Mouse (Mus musculus): ENCODE measurements around the gene Ppfia2.
A peak's percentile ranks its signal among the peaks of the same experiment; 100 is the strongest.

Ppfia2 gene

DNA sequence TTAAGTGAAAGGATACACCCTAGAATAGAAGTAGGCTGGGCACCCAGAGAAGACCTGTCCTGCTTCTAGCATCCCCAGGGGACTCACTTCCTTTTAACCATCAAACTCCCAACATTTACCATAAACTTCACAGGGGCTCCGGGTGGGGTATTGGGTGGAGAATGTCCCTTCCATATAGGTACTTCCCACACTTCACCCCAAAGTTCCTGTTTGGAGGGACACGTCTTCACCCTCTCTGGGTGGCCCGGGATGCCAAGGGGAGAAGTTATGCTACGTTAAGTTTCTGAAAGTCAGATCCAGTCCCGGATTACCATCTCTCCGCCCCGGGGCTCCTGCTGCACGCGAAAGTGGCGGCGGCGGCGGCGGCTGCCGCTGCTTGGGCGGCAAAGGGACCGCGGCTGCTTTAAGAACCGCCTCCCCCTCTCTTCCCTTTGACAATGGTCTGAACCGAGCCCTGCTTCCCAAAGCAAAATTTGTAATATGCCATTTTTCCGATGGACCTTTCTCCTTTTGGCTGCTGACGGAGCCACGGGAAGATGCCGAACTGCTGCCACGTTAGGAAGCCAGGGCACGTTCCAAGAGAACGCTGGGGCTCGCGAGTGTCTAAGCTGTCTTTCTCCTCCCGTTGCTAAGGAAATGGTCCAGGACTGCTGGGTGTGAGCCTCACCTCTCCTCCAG is at the start of gene Ppfia2:
Gene Ppfia2 (plus strand): TSS at position 485 of the 678 bp plus-strand sequence.
- peak; percentile 75 to 81 for DNase-seq (ENCODE audit: low spot score in 2 of 2)

DNA sequence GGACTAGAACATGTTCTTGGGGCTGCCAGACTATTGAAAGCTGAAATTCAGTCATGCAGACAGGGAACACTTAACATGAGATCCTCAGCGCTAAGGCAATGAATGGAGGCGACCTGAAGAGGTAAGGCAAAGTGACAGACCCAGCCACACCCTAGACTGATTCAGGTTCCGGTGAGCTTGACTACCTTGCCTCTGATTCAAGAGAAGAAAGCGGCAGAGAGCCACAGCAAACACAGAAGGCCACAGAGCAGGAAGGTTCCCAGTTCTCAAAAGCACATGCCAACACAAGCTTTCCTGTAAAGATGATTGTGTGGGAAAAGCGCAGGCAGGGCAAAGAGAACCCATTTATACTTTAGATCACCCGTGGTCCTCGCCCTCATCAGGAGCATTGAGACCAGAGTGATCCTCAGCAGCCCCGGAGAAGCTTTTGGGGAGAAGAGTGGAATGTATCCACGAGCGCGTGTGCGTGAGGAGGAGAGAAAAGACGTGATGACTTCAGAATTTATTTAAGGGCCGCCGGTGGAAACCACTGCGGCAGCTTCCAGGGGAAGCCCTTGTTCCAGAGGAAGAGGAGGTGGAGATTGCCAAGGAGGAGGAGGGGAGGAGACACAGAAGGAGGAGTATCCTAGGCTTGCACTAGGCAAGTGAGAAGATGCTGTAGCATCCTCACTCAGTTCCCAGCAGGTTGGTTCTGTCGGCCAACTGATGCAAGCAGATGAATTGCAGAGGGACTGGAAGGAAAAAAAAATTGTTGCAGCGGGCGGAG is 1.0 kb upstream of the Ppfia2 start:
- DNase-seq (ENCODE audit: low spot score in 2 of 2), result peak; percentile 81 to 85

DNA sequence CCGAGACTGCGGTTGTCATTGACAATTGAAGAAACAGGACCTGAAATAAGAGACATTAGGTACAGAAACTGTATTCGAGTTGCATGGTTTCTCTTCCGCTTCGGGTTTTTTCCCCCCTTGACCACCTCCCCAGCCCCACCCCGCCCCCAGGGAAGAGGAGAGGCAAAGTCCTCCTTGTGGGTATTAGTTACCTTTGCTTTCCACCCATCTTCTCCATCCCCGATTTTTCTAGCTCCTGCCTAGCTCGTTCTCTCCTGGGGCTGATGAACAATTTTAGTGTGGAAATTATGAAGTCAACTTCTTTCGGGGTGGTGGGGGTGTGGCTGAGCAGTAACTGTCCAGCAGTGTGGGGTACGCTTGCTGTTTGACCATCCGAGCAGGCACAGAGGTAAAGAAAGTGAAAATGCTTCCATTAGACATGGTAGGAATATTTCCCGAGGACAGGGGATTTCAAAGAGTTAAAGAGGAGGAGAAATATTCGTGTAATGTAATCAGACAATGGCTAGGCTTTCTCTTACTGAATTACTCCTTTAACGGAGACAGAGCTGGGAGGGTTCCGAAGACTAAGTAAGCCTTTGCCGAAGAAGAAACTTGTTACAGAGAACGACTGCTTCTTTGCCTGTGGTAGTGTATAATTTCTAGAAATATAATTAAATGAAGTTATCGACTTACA is 530 bp downstream of the Ppfia2 start:
- DNase-seq (ENCODE audit: low spot score in 2 of 2), result peak; percentile 9 to 15

DNA sequence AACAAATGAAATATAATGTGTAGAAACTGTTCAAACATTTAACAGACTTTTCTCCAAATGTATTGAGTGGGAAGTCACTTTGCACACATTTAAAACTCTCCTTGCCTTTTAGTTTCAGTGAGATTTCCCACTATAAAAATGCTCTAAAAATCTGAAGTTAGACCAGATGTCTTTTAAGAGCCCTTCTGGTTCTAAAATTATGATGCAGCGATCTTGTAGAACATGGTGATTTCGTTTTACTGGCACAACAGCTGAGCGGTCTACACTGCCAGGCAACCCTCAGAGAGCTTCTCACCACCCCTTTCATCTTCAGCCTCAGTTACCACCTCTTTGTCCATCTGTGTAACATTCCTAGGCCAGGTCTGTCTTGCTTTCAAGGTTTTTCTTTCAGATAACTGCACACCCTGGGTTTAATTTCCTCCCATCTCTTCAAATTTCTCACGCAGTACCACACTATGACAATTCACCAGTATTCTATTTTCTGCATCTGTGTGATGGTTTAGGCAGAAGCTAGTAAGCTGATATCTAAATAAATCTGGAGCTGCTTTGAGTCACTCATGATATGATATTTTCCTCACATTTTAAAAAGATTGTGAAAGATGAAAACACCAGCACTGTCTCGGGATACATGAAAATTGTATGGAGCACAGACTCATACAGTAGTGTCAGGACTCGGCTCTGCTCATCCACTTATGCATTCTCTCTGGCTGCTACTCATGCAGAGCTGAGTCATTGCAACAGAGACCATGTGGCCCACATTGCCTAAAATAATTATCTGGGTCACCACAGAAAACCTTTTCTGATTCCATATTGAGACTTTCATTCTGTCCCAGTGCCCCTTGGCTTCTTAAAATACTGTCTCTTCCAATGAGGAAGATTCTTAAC is 39.4 kb downstream of the Ppfia2 start:
- peak; percentile 38 to 44 for DNase-seq (ENCODE audit: low spot score in 2 of 2)

DNA sequence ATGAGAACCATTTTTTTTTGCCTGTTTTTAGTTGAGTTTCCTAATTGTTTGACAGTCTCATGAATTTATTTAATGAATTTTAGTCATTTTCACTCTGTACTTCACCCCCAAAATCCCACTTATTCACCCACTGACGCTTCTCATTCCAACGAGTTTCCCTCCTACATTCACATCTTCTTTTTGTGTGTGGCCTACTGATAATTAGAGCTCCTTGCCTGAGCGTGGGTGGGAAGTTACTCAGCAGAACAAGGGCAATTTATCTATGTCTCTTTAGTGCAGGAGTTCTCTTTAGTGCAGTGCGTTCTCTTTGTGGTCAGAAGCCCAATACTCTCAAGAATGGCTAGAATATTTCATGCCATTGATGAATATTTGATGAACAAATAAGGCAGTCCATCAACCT is 95.9 kb downstream of the Ppfia2 start:
- DNase-seq (ENCODE audit: low spot score in 2 of 2), result peak in 1 of 2 experiments; percentile 37

DNA sequence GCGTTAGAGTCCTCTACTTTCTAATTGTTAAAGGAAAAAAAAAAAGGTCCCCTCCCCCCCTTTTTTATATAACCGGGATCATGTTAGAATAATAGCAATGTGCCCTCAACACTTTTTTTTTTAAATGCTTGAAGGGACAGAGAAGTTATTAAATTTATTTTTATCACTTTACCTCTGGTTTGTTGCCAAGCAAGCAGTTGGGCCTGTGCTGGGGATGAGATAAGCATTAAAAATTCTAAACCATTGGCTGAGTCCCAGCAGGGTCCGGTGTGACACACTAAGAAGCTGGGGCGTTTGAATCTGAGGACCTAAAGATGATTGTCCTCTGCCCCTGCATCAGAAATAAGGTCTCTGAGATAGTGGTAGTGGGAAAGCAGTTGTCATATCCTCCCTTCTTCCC is 114.9 kb downstream of the Ppfia2 start:
- no peak for DNase-seq (ENCODE audit: low spot score in 2 of 2)

DNA sequence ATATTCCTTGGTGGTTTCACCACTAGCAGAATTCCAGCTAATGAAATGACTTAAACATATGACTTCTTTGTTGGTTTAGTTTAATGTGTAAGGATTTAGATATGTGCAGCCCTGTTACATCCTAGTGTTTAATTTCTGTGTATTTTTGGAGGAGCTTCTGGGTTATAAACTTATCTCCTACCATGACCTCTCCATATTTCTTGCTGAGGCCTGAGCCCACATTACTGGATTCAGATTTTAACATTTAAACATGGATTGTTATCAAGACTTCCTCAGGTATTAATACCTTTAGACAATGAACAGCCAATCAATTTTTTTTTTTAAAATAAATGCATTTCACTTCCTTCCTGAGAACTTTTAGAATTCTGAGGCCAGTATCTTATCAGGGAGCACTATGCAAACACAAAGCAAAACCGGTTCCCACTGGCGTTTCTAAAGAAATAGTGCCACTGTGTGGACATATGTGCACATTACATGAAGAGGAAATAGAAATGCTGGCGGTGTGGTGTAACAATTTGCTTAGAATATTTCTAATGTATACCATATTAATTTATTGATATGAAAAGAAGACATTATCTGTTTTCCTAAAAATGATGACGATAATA is 115.4 kb downstream of the Ppfia2 start:
- peak; percentile 36 to 63 for DNase-seq (ENCODE audit: low spot score in 2 of 2)

DNA sequence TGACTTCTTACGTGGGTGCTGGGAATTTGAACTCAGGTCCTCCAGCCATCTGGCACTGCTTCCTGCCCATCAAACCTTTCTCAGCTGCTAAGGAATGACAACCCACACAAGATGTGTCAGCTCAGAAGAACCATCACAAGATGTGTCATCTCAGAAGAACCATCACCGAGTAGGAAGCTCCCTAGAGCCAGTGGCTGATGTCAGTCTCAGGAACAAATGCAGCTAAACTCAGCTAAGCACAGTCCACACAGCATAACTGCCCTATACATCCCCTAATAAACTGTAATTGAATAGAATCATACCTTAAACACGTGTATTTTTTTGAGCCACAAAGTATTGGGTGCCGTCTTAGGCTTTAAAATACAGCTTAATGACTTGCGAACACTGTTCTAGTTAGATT is 117.7 kb downstream of the Ppfia2 start:
- DNase-seq (ENCODE audit: low spot score in 2 of 2), result peak in 1 of 2 experiments; percentile 34

DNA sequence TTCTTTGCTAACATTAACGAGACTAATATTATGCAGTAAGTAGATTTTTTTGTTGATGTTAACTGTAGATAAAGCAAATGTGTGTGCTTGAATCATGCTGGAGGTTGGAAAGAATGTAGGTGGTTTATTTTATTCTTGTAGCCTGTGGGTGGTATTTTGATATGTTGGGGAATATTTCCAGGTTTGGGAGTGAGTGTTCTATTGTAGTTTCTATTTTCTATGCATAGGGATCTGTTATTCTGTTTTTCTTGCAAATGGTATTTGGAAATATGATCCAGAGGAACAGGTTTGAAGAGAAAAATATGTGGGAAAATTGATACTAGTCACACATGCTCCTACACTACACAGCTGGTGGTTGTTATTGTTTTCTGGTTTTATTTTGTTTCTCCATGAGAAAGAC is 120.8 kb downstream of the Ppfia2 start:
- DNase-seq (ENCODE audit: low spot score in 2 of 2), result no peak

DNA sequence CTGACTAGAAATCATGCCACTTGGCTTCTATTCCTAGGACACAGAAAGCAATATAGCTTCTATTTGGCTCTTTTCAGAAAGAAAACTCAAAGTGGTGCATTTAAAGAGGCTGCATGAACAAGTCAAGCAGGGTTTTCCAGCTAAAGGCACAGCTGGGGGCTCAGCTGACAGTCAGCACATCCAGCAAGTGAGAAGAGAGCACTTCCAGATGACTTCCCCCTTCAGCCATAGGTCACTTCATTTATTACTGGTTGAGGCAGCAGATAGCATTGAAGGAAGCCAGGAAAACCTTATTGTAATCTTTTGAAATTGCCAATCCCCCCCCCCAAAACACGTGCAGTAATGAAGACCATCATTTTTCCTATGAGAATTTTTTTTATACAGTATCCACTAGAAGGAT is 126.8 kb downstream of the Ppfia2 start:
- DNase-seq (ENCODE audit: low spot score in 2 of 2), result no peak

DNA sequence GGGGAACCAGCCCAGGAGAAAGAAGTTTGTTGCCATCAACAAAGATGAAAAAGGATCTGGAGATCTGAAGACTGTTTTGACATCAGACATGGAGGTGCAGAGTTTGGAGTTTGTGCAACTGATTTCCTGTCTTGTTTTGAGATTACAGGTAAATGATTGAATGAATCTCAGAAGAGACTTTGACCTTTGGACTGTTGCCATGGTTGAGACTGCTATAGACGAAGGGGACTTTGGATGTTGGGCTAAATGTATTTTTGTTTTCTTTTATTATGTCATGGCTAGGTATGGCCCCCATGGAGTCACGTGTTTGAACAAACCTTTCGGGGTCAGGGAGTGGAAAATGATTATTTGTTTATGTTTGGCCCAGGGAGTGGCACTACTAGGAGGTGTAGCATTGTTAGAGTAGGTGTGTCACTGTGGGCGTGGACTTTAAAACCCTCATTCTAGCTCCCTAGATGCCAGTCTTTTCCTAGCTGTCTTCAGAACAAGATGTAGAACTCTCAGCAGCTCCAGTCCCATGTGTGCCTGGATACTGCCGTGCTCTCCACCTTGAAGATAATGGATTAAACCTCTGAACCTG is 133.3 kb downstream of the Ppfia2 start:
- DNase-seq (ENCODE audit: low spot score in 2 of 2), result no peak

DNA sequence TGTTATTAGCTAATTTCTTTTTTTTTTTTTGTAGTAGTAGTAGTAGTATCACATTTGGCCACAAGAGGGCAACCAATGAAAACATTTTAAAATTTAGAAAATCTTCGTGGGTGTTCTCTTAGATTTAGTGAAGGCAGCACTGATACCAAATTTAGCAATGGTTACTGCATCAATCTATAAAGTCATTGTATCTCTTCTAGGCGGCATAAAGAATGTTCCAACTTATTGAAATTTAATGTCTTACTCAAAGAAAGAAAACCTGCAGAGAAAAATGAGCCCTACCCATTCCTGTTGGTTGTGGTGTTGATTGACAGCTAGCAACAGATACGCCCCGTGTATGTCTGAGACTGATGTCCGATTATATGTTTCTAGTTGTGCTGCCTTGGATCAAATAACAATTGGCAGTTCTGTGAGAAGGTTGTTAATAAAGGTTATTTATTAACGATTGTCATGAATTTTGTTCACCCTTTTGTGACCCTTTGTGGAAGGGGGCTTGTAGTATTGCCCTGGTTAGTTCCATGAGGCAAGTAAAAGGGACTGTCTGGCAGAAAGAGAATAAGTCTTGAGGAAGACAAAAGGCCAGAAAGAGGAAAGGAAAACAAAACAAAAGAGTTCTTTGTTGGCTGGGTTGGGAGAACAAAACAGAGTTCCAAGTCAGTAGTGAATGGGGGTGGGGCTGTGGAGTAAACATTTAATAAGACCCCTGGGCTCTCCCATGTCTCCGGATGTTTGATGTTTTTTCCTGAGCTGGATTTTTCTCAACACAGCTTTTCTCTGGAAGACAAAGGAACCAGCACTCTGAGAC is 139.2 kb downstream of the Ppfia2 start:
- DNase-seq (ENCODE audit: low spot score in 2 of 2), result no peak

DNA sequence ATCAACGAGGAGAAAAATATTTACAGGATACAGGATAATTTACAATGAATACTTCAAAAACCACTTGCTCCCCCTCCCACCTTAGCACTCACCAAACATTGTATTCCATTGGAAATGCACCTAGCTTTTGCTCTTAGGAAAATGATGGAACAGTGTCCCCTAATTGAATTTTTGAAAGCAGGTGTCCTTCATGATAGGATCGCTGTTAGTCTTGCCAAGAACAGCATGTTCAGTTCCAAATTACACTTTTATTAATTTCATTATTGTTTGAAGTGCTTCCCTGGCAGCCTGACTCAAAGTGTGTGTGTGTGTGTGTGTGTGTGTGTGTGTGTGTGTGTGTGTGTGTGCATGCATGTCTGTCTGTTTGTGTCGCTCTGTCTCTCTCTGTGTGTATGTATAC is 140.1 kb downstream of the Ppfia2 start:
- no peak for DNase-seq (ENCODE audit: low spot score in 2 of 2)

DNA sequence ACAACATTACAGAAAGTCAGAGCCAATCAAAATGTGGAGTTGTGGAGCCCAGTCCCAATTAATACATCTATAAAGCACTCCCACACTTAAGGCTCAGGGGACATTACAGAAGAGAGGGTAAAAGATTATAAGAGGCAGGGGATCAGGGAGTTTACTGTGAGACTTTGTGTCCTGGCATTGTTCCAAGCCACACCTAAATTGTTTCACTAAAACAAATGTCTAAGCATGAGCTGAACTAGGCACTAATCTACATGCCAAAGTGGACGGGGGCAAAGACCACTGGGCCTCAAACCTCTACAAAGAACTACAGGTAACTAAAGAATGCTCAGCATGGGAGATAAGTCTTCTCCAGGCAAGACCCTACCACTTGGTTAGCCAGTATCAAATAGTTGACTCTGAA is 148.1 kb downstream of the Ppfia2 start:
- no peak for DNase-seq (ENCODE audit: low spot score in 2 of 2)

DNA sequence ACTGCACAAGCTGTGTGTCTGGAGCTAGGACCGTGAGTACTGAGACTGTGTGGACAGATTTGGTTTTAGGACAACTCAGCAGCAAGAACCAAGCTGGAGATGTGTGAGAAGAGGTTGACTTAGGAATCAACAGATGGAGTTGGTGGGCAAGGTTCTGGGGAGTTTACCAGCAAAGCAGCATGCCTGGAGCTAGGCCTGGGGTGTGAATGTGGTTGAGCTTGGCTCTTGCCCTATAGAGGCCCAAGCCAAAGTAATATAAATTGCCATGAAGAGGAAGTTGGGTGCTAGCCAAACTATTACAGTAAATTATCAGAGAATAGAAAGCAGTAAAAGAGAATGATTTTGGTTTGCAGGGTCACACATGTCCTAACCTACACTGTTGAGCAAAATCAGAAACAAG is 150.8 kb downstream of the Ppfia2 start:
- DNase-seq (ENCODE audit: low spot score in 2 of 2), result no peak

DNA sequence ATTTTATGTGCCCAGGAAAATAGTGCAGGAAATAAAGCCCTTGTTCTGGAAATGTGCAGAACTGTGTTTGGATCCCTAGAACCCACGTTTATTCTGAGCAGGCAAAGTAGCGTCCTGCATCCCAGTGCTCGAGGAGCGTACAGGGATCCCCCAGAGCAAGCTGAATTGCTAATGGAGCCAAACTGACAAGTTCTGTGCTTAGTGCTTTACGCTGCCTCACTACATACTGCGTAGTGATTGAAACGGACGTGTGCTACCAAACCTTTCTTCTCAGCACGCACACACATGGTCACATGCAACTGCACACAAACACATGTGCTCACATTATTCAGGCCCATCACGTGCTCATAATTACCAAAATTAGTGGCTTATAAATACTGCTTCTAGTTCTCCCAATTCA is 153.2 kb downstream of the Ppfia2 start:
- no peak for DNase-seq (ENCODE audit: low spot score in 2 of 2)

DNA sequence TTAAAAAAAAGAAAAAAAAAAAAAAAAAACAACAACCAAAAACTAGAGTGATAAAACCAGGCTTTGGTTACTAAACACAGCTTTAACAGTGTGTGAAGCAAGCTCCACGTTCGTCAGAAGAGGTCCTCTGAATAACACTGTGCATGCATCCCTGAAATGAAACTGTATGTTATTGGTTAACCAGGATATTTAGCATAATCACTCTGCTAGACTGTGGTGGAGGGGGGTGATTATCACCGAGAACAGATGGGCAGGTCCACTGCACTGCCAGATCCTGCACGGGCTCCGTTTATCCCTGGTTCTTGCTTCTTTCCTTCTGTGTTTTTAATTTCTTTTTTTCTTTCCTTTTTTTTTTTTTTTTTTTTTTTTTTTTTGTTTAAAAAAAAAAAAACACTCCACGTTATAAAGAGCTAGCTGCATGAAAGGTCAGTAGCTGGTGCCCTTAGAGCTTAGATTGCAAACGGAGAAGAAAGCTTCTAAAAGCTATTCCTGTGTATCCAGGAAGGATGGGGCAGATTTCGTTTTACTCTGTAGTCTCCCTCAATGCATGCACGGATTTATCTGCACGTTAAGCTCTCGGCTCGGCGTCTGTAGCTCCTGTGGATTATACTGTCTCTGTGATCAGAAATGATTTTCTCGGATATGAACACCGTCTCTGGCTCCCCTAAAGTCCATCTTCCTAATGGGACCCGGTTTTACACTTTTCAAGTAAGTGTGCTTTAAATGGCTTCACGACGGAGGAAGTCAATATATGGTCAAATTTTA is 162.2 kb downstream of the Ppfia2 start:
- DNase-seq (ENCODE audit: low spot score in 2 of 2), result peak; percentile 49 to 57

DNA sequence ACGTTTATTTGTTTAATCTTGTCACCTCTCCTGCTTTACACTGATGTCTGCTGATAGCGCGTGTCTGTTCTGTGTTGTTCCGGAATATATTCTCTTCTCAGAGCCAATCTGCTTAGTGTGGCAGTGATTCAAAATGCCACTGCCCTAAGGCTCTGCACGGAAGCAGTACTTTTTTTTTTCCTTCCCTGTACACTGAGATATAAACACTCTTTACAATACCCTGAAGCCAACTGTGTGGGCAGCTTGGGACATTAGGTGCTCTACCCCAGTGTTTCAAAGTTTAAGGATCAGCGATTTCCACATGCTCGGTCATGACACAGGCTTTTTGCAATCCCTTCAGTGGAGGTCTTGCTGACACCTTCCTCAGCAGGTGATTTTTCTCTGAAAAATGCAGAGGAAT is 163.8 kb downstream of the Ppfia2 start:
- peak; percentile 23 to 38 for DNase-seq (ENCODE audit: low spot score in 2 of 2)

DNA sequence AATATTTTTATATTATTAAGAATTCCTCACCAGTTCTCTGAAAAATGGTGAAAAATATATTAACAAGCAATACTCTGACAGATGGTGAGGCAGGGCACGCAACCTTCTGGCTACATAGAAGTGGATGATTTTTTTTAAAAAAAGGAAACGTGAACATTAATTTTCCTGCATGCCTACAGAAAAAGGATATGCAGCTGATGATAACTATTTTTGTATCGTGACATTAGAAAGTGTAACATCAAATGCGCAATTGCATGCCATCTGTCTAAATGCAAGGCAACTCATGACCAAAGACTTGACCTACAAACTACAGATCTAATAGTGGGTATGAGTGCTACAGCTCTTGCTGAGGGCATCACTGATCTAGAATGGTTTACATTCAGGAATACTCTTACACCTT is 182.1 kb downstream of the Ppfia2 start:
- no peak for DNase-seq (ENCODE audit: low spot score in 2 of 2)

Data from right cerebral cortex, adult 2 months (tissue).